Mouse (Mus musculus) left cerebral cortex, postnatal 25 days (tissue): ENCODE data around the gene Mrps15. TPM values are rescaled to one million over a fixed set of nuclear protein-coding genes. Genes with fewer than 3 reads are reported as not detected.
A peak's percentile ranks its signal among the peaks of the same experiment; 100 is the strongest.
"Not testable (repeated sequence)": the region's sequence is repeated elsewhere in the genome, so short reads cannot be mapped to it uniquely, and the experiment has no call there.

Experiments
- DNase-seq, 2 experiments: peaks; one replicate each; pipeline ENCODE4 v3.0.0; 2022; ENCODE audit warnings: low spot score in 2 of 2, mixed read lengths in 1 of 2
- intact Hi-C: fragments of 180-260 bp; cut with DNase I; formaldehyde crosslinking; loops from one replicate; pipeline ENCODE4 v1.15.1; 2025
- total RNA-seq, 2 experiments: library from RNA; stranded (reverse); gene quantifications; 2 replicates each; pipeline ENCODE4 v1.2.3; 2021

The Mrps15 gene
- total RNA-seq, 2 experiments from 2014 or later: 43.0 to 49.4 TPM

DNA sequence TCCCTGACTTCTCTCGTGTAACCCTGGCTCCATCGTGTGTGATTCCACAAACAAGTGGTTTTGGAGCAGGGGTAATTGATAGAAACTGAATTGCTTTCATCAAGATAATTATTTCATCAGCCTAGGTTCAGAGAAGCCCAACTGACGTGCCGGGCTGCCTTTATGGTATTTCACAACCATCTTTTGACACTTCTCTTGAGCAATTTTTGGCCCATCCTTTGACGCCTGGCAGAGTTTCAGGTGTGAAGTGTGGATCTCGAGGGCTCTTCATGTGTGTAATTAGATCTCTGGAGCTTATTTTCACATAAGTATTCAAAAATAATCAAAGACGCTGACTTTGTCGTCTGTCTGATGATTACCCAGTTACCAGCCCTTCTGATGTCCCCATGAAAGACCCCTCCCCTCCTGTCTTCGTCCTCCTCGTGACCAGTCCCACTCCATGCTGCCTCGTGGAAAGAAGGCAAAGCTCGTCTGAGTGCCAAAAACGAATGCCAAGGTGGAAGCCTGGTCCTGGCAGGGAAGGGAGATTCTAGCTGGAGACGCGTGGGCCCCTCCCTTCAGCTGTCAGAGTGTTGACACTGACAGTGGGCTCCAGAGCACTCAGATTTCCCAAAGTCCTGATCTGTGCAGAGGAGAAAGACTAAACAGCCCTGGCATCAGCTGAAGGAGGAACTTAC lies 20.8 kb downstream of the Mrps15 start:
- DNase-seq: peak in 1 of 2 experiments; percentile 33
- intact Hi-C loops: no loop called here

DNA sequence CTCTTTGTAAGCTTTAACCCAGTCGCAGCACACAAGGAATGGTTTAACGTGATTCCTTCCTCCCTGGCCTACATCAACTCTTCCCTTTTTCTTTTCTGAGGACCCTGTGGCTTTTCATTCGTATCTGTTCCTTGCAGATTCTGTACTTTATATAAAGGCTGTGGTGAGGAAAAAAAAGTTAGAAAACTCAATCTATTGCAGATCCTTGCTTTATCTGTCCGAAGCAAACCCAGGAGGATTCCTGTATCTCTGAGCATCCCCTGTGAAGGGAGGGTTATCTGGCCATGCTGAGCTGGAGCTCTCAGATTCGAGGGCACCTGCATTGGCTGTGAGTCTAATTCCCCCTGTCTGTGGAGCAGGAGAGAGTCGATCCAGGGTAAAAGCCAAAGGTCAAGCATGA lies 22.1 kb downstream of the Mrps15 start:
- DNase-seq: no peak
- intact Hi-C loops: no loop called here

DNA sequence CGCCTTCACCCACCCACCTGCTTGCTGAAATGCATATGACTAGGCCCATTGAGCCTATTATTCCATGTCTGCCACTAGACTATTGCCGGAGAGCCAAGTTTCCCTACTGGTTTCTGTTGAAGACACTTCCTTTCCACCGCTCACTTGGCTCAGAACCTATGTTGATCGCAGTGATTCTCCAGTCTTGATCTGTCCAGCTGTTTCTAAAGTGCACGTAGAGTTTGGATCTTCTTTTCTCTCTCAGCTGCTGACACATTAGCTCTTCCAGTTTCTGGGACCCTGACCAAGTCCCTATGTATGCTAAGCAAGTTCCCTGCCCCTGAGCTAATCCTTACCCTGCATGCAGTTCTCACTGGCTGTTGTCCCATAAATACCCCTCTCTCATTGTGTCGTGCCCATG lies 31.1 kb downstream of the Mrps15 start:
- intact Hi-C loops: no loop called here

DNA sequence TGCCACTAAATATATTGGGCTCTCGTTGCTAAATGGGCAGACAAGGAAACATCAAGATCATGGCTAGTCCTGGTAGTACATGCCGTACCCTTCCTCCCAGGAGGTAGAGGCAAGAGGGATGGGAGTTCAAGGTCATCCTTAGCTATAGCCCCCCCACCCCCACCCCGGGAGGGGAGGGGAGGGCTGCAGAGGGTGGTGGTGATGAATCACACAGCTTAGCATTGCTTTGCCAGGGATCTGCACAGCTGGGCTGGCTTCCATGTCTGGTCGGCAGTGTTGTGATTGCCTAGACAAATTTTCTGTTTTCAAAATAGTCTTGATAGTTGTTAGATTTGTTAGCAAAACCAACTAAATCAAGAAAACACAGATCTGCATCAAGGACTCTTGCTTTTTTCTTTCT lies 32.5 kb downstream of the Mrps15 start:
- DNase-seq: no peak
- intact Hi-C loops: no loop called here

More for the DNA sequence above, 31.1 kb downstream of the Mrps15 start:
- no peak for DNase-seq

DNA sequence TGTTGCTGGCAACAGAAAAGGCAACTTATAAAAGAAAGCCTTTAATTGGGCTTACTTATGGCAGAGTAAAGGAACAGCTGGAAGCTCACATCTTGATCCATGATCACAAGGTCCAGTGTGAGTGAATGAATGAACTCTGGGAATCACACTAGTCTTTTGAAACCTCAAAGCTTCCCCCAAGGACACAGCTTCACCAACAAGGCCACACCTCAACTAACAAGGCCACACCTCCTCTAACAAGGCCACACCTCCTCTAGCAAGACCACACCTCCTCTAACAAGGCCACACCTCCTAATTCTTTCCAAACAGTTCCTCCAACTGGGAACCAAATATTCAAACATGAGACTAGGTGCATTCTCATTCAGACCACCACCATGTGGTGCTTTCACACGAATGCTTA lies 34.9 kb downstream of the Mrps15 start:
- DNase-seq: no peak
- intact Hi-C loops: no loop called here

DNA sequence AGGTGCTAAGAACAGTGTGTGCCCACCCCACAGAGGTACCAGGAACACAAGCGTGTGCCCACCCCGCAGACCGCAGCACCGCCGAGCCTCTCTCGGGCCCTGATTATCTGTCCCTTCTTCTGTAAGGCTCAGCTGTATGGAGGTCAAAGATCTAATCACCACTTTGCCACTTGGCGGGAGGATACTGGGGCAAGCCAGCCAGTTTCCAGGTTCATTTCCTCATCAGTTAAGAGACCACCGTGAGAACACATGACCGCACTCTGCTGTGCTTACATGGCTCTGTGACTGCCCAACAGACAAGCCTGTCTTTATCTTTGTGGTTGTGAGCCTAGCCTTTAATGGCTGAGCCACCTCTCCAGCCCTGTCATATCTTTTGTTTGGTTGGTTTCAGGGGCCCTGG lies 36.3 kb downstream of the Mrps15 start:
- intact Hi-C loops: no loop called here
- DNase-seq: no peak

DNA sequence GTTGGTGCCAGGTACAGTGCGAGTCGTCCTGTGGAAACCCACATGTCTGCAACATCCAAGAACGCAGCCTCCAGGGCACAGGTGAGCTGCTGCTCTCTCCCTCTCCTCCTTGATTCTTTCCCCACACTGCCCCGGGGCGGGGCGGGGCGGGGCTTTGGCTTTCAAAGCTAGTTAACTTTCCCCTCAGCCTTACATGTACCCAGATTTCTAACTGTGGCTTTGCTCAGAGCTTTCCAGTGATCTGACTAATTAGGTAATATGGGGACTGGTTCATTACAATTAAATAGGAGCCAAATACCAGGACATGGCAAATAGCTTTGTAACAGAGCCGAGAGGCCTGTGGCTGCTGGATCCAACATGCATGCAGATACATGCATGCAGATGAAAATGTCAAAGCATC lies 37.7 kb downstream of the Mrps15 start:
- intact Hi-C loops: no loop called here
- DNase-seq: no peak

DNA sequence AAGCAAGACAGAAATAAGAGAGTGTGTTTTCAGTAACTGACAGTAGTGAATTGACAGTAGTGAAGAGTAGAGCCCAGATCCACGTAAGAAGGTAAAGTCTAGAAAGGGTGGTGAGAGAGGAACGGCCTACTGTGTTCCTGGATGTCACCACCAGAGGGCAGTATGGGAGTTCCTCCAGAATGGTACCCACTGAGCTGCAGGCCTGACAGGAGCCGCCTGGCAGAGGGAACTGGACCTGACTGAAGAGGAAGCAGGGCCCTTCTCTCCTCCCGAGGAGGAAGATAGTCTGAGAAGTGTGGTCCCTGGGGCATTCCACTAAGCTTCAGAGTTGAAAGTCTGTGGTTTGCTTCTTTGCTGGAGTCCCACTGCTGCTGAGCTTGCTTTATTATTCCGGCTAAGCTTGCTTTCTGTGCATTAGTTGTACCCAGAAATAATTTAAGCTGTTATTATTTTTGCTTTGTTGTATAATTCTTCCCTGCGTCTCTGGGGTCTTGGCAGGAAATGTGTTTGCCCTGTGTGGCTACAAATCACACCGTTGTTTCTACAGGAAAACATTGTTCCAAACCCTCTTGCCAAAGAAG lies 39.4 kb downstream of the Mrps15 start:
- DNase-seq: peak; percentile 77 to 85
- intact Hi-C loops: loop anchor here (1.0 to 5.0 kb wide), 2 partner anchors 28 to 71 kb away; no protein-coding TSS in a partner anchor

DNA sequence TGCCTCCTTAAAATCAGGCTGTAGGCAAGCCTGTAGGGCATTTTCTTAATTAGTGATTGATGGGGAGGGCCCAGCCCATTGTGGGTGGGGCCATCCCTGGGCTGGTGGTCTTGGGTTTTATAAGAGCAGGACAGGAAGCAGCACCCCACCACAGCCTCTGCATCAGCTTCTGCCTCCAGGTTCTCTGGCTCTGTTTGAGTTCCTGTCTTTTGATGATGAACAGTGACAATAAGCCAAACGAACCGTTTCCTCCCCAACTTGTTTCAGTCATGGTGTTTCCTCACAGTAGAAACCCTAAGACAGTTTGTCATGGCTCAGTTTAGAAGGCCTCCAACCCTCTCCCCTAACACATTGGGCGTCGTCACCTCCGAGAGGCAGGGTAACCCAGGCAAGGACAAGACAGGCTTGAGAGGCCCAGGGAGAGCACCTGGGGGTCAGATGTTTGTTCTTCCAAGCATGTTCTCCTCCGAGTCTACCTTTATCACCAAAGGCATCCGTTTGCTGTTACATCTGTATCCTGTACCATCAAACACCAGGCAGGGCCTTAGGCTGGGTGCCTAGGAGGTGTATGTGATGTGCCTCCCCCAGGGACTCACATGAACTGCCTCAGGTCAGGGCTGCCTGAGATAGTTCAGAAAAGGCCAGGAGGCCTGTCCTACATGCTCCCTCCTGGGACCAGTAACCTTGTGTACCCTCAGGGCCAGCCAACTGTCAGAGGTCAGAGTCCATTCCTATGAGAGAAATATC lies 43.5 kb downstream of the Mrps15 start:
- intact Hi-C loops: no loop called here
- DNase-seq: no peak

DNA sequence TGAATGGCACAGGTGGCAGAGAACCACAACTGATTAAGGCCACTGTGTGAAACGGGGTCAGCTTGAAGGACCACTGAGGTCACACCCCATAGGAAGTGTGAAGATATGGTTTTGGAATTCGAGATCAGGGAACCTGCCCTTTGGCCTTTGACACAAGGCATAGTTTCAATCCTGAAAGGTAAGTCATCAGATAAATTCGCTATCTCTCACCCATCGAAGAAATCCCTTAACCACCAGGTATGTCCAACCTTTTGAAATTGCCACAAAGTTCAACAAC lies 44.1 kb downstream of the Mrps15 start:
- no peak for DNase-seq
- intact Hi-C loops: no loop called here

DNA sequence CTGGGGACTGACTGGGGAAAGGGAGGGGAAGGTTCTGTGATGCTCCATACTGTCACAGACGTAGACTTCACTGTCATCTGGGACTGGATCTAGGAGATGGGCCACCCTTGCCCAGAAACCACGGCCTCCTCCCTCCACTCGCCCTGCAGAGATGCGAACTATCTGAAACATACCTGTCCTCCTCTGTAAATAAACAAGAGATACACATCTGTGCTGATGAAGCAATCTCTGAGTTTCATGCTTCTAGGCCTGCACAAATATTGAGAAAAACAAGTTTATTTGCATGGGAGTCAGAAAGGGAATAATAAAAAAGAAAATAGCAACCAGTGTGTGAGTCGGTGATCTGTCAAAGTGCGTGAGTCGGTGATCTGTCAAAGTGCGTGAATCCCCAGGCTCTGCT lies 45.1 kb downstream of the Mrps15 start:
- no peak for DNase-seq
- intact Hi-C loops: no loop called here

DNA sequence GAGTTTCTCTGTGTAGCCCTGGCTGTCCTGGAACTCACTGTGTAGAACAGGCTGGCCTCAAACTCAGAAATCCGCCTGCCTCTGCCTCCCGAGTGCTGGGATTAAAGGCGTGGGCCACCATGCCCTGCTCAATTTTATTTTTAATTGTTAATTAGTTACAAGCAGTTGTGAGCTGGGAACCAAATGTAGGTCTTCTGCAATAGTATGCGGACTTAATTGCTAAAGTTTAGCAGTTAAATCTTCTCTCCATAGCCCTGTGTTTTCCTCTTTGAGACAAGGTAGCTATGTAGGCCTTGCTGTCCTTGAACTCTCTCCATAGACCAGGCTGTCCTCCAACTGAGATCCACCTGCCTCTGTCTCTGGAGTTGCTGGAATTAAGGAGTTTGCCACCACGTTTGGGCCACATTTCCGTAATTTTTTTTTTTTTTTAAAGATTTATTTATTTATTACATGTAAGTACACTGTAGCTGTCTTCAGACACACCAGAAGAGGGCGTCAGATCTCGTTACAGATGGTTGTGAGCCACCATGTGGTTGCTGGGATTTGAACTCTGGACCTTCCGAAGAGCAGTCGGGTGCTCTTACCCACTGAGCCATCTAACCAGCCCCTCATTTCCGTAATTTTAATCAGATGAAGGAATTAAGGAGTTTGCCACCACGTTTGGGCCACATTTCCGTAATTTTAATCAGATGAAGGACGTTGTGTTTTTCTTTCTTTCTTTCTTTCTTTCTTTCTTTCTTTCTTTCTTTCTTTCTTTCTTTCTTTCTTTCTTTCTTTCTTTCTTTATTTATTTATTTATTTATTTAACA lies 49.1 kb downstream of the Mrps15 start:
- DNase-seq, intact Hi-C loops: not testable (repeated sequence)

DNA sequence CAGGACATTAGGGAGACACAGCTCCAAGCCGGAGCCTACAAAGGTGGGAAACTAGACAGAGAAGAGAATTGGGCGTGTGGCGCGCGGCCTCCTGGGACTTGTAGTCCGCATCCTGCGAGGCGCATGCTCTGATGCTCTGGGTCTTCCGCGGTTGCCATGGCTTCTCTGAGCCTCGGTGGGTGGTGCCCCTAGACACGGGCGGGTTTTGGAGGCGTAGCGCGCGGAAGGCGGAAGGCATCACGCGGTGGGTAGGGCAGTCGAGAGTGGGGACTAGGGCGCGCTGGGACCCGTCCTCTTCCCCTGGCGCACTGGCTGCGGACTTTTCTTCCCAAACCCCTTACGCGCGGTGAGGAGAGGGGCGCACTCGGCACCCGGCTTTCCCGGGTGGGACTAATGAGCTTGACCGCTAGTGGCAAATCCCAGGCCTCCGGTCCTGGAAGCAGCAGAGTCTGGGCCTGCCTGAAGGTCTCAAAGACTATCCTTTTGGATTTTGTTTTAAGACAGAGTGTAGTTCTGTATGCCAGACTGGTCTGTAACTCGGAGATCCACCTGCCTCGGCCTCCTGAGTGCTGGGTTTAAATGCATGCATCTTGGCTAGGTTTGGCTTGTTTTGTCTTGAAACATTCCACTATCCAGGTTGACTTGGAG lies 49.9 kb downstream of the Mrps15 start, which contains the start of gene Lsm10:
Gene Lsm10 (plus strand): TSS at position 160 of the 648 bp plus-strand sequence.
- intact Hi-C loops: no loop called here

DNA sequence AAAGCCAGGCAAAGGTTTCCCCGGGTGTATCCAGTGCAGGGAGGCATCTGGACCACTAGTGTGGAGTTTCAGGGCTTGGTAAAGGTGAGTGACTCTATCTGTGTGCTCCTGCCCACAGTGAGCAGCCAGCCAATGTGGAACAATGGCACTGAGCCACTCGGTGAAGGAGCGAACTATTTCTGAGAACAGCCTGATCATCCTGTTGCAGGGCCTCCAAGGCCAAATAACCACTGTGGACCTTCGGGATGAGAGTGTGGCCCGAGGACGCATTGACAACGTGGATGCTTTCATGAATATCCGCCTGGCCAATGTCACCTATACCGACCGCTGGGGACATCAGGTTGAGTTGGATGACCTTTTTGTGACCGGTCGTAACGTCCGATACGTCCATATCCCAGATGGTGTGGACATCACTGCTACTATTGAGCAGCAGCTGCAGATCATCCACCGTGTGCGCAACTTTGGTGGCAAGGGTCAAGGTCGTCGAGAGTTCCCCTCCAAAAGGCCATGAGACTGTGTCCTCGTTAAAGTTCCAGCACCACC lies 51.1 kb downstream of the Mrps15 start:
- intact Hi-C loops: no loop called here
- DNase-seq: no peak

More for the DNA sequence above, 49.9 kb downstream of the Mrps15 start, which contains the start of gene Lsm10:
- DNase-seq: peak; percentile 96 to 99

DNA sequence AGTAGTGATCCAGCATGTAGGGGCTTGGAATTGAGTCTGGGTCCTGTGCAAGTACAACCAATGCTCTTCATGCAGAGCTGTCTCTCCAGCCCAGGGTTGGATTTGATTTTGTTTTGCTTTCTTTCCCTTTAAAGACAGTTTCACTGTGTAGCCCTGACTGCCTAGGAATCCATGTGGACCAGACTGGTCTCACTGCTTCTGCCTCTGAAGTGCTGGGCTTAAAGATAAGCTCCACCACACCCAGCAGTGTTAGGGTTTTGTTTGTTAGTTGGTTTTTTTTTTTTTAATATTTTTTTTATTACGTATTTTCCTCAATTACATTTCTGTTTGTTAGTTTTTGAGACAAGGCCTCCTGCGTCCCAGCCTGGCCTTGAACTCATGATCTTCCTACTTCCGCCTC lies 52.6 kb downstream of the Mrps15 start:
- intact Hi-C loops: no loop called here
- no peak for DNase-seq

DNA sequence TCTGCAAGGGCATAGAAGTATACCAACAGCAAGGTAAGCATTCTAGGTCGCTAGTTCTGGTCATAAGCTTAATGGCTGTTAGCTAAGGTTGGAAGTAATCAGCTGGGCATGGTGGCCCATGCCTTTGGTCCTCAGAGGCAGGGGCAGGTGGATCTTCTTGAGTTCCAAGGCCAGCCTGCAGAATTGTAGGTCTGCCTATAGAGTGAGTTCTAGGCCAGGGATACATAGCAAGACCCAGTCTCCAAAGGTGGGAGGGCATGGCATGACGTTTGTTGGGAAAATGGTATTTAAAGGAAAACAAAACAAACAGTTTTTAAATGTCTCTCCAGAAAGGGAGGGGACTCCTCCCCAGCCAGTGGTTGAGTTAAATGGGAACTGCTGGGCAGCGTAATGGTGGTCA lies 54.0 kb downstream of the Mrps15 start:
- DNase-seq: no peak
- intact Hi-C loops: loop anchor here (5.0 kb wide), 1 partner anchor 157 kb away; the partner anchor contains the start of gene Map7d1

DNA sequence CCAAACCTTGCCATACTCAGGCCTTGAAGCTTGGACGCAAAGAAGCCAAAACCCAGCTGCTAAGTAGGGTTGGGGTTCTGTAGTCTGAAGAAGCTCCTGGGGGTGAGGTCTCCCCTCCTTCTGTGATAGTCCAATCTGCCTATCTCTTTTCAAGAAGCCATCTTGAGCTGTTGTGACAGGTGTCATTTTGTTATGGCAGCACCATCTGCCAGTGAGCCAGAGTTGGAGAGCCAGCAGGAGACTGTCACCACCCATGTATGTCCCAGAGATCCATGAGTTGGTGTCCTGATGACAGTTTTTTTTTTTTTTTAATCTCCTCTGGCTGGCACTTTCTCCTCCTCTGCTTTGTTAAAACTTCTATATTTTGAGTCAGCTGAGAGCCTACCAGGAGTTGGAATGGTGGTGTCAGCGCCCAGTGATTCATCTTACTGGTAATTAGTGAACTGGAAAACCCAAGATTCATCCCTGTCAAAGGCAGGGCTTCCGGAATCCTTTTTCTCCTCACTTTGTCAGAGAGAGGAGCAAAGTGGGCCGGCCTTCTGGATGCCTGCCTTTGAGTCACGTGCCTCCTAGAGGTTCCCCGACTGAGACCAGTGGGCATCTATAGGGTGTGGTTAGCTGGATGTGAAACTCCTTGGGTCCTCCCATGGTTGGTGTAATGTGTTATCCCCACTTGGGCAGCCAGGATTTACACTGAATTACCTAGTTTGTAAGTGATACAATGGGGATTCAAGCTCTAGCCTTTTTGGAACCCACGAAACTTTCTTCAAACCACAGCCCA lies 55.5 kb downstream of the Mrps15 start:
- intact Hi-C loops: loop anchor here (2.0 to 5.0 kb wide), 2 partner anchors 17 to 155 kb away; partner anchors contain the start of gene Map7d1
- DNase-seq: peak in 1 of 2 experiments; percentile 81

DNA sequence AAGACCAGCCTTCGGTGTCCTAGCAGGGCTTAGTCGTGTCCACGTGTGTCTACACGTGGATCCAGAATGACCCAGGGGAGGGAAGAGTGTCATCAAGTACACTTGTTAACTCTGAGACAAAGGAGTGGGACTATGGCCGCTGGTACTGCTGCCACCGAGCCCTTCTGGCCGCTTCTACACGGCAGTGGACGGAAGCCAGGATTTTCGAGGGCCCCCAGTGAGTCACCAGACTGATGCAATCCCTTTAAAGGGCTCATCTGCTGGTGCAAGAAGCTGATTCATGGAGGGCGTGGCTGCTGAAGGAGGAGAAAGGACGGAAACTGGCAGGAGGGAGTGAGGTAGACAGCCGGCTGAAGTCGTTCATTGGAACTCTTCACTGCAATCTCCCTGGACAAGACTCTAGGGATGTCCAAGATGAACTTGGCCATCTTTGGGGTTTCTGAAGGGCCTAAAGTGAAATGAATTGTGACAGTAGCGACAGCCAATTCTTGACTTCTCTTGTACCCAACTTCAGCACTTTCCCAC lies 56.4 kb downstream of the Mrps15 start:
- intact Hi-C loops: loop anchor here (2.0 to 5.0 kb wide), 2 partner anchors 16 to 154 kb away; partner anchors contain the start of gene Map7d1
- DNase-seq: peak; percentile 79 to 94
